In genomic region chr12:113119516-113120410, GRCm38 (mm10) we compare ENCODE assay signal across 8 mouse cellular contexts. TPM values are rescaled to one million over a fixed set of nuclear protein-coding genes. Genes with fewer than 3 reads are reported as not detected.
DNase-seq lines count a peak whose midpoint lies in the region; ATAC-seq and TF ChIP-seq lines count a peak whose summit lies in the region.

No protein-coding gene starts in this region.

- H3K9ac ChIP-seq in hindbrain, postnatal 0 days (replicated peaks; ENCODE audit: low read length): no peak overlapping the region

- no peaks in the 10 kb centered on the region for H3K4me1 ChIP-seq in hindbrain, postnatal 0 days (ENCODE audit: insufficient read depth, low read length)
- H3K4me1 ChIP-seq in megakaryocyte, embryonic 14.5 days: peaks cover 36% of the 10 kb centered on the region

- no peaks in the 10 kb centered on the region for H3K27me3 ChIP-seq in hindbrain, postnatal 0 days (ENCODE audit: insufficient read depth, low read length)
- H3K27me3 ChIP-seq in megakaryocyte, embryonic 14.5 days (replicated peaks): no peaks in the 10 kb centered on the region

- 86% methylated on average over 20 of the region's 20 CpGs for WGBS in hindbrain, postnatal 0 days

- H3K4me2 ChIP-seq in hindbrain, postnatal 0 days (ENCODE audit: low read depth, low read length): no peak overlapping the region

- ATAC-seq in hindbrain, postnatal 0 days: peak; percentile 75

- peak overlapping the region; percentile 4; the same call in 1 of the 2 replicates for H3K27ac ChIP-seq in gastrocnemius, adult 2 months
- no peak overlapping the region for H3K27ac ChIP-seq in hindbrain, postnatal 0 days

- intact Hi-C loops in gastrocnemius, adult 2 months (cut with DNase I): loop anchor here (1.0 kb wide), 1 partner anchor 37 kb away; the partner anchor contains the start of gene Tedc1
- intact Hi-C loops in left cerebral cortex, postnatal 10 days (cut with DNase I): no loop called here

- peaks cover 73% of the 10 kb centered on the region for H3K36me3 ChIP-seq in hindbrain, postnatal 0 days (ENCODE audit: insufficient read depth, low read length)
- peaks cover 97% of the 10 kb centered on the region for H3K36me3 ChIP-seq in megakaryocyte, embryonic 14.5 days (replicated peaks; ENCODE audit: low read length)

- peak; percentile 71 for DNase-seq in ovary, postnatal 36 days (ENCODE audit: low spot score)
- no peak for DNase-seq in ovary, postnatal 10 days (ENCODE audit: low spot score)
- peak; percentile 88 to 91 for DNase-seq in cerebellum, postnatal 25 days
- peak; percentile 89 for DNase-seq in gastrocnemius, adult 2 months
- peak; percentile 91 for DNase-seq in hindbrain, postnatal 0 days (ENCODE audit: low spot score)
- peak; percentile 74 to 83 for DNase-seq in left cerebral cortex, postnatal 10 days (ENCODE audit: extremely low spot score in 1 of 2, low spot score in 2 of 2)
- DNase-seq in skeletal muscle tissue, adult 2 months (ENCODE audit: low read depth, low spot score): peak; percentile 70

- H3K4me3 ChIP-seq in gastrocnemius, adult 2 months: no peak overlapping the region
- no peak overlapping the region for H3K4me3 ChIP-seq in hindbrain, postnatal 0 days (ENCODE audit: low read length)
- peak overlapping the region; percentile 39 for H3K4me3 ChIP-seq in megakaryocyte, embryonic 14.5 days (replicated peaks)

- no peaks in the 10 kb centered on the region for H3K9me3 ChIP-seq in hindbrain, postnatal 0 days (ENCODE audit: low read length)
- no peaks in the 10 kb centered on the region for H3K9me3 ChIP-seq in megakaryocyte, embryonic 14.5 days

- TF ChIP-seq CTCF in gastrocnemius, adult 2 months (IDR thresholded peaks at IDR 0.05): peak; percentile 97
- TF ChIP-seq CTCF in hindbrain, postnatal 0 days (IDR thresholded peaks at IDR 0.05; ENCODE audit: low read depth): peak; percentile 98

RNA-seq across cellular contexts. Expression of gene Crip2, which starts 20.3 kb away (rescaled TPM):
- total RNA-seq in gastrocnemius, adult 2 months (2021): 10 to 100 TPM; 32.4 to 41.1 TPM
- total RNA-seq in hindbrain, postnatal 0 days (2014; rRNA removed): 138 and 152 TPM in 2 replicates
- 239 and 251 TPM in 2 replicates for polyA plus RNA-seq in hindbrain, postnatal 0 days (2015; fragmentation: Nextera tagmentation; extraction: Ambion mirVana)
- total RNA-seq in left cerebral cortex, postnatal 10 days (2021): 100 to 1,000 TPM; 220 to 253 TPM
- 6.1 and 14.4 TPM in 2 replicates for polyA plus RNA-seq in megakaryocyte, embryonic 14.5 days (2012; ENCODE audit: insufficient read depth, low replicate concordance)

RNA-seq across cellular contexts. Expression of gene Mta1, which starts 21.7 kb away (rescaled TPM):
- 10 to 100 TPM; 36.2 to 41.5 TPM for total RNA-seq in gastrocnemius, adult 2 months (2021)
- total RNA-seq in hindbrain, postnatal 0 days (2014; rRNA removed): 57.6 and 65.0 TPM in 2 replicates
- 13.1 and 13.5 TPM in 2 replicates for polyA plus RNA-seq in hindbrain, postnatal 0 days (2015; fragmentation: Nextera tagmentation; extraction: Ambion mirVana)
- total RNA-seq in left cerebral cortex, postnatal 10 days (2021): 10 to 100 TPM; 87.1 to 89.1 TPM
- polyA plus RNA-seq in megakaryocyte, embryonic 14.5 days (2012; ENCODE audit: insufficient read depth, low replicate concordance): 120 and 145 TPM in 2 replicates

RNA-seq across cellular contexts. Expression of gene Crip1, which starts 26.4 kb away (rescaled TPM):
- total RNA-seq in gastrocnemius, adult 2 months (2021): 100 to 1,000 TPM in 1 of 2 experiments, 10 to 100 TPM in 1; 71.2 to 113 TPM
- 4.6 and 15.4 TPM in 2 replicates for total RNA-seq in hindbrain, postnatal 0 days (2014; rRNA removed)
- 33.0 and 35.8 TPM in 2 replicates for polyA plus RNA-seq in hindbrain, postnatal 0 days (2015; fragmentation: Nextera tagmentation; extraction: Ambion mirVana)
- 10 to 100 TPM; 12.4 to 12.6 TPM for total RNA-seq in left cerebral cortex, postnatal 10 days (2021)
- polyA plus RNA-seq in megakaryocyte, embryonic 14.5 days (2012; ENCODE audit: insufficient read depth, low replicate concordance): 12.3 and 39.8 TPM in 2 replicates

RNA-seq across cellular contexts. Expression of gene Tedc1, which starts 36.5 kb away (rescaled TPM):
- total RNA-seq in gastrocnemius, adult 2 months (2021): not detected
- total RNA-seq in hindbrain, postnatal 0 days (2014; rRNA removed): 13.8 and 16.6 TPM in 2 replicates
- 14.7 and 15.8 TPM in 2 replicates for polyA plus RNA-seq in hindbrain, postnatal 0 days (2015; fragmentation: Nextera tagmentation; extraction: Ambion mirVana)
- 1 to 10 TPM; 3.7 TPM for total RNA-seq in left cerebral cortex, postnatal 10 days (2021)
- polyA plus RNA-seq in megakaryocyte, embryonic 14.5 days (2012; ENCODE audit: insufficient read depth, low replicate concordance): 2.0 and 7.6 TPM in 2 replicates

RNA-seq across cellular contexts. Expression of gene Tex22, which starts 45.5 kb away (rescaled TPM):
- total RNA-seq in gastrocnemius, adult 2 months (2021): not detected
- total RNA-seq in hindbrain, postnatal 0 days (2014; rRNA removed): 0.73 and 1.8 TPM in 2 replicates
- polyA plus RNA-seq in hindbrain, postnatal 0 days (2015; fragmentation: Nextera tagmentation; extraction: Ambion mirVana): not detected in 2 replicates
- total RNA-seq in left cerebral cortex, postnatal 10 days (2021): under 1 TPM; 0.41 to 0.73 TPM
- polyA plus RNA-seq in megakaryocyte, embryonic 14.5 days (2012; ENCODE audit: insufficient read depth, low replicate concordance): not detected in 2 replicates
